Mouse (Mus musculus): ENCODE data around the gene Spats2. TPM values are rescaled to one million over a fixed set of nuclear protein-coding genes. Genes with fewer than 3 reads are reported as not detected.

Spats2 gene
- polyA plus RNA-seq, 2 experiments, result 39.7 to 47.1 TPM

GRCm38 (mm10) chr15:99122642-99123041 is 3.1 kb upstream of the Spats2 start:
- no peak overlapping the region for H3K9ac ChIP-seq (ENCODE audit: low read depth, low read length, severe bottlenecking)

GRCm38 (mm10) chr15:99126081-99126815 is 532 bp downstream of the Spats2 start:
- H3K36me3 ChIP-seq (ENCODE audit: control insufficient read depth, insufficient read depth, low read length), result no peaks in the 10 kb centered on the region
- DNase-seq (ENCODE audit: low spot score) (peak; percentile 95), ATAC-seq (ENCODE audit: low FRiP score, low read depth) (peak; percentile 86)
- peak overlapping the region; percentile 92 for H3K9ac ChIP-seq (ENCODE audit: low read depth, low read length, severe bottlenecking)
- peak overlapping the region; percentile 80 for H3K4me3 ChIP-seq (replicated peaks; ENCODE audit: low read length)
- no peaks in the 10 kb centered on the region for H3K27me3 ChIP-seq (ENCODE audit: control insufficient read depth, insufficient read depth, low read length)
- peaks cover 23% of the 10 kb centered on the region for H3K4me1 ChIP-seq (ENCODE audit: control insufficient read depth, insufficient read depth, low read length)
- H3K4me2 ChIP-seq (replicated peaks; ENCODE audit: low read depth, low read length, severe bottlenecking), result peak overlapping the region; percentile 50
- no peaks in the 10 kb centered on the region for H3K9me3 ChIP-seq (ENCODE audit: control insufficient read depth, low read length)
- peak overlapping the region; percentile 95 for H3K27ac ChIP-seq (replicated peaks; ENCODE audit: low read depth, low read length)
- whole genome bisulfite sequencing, result under 1% methylated on average over 66 of the region's 115 CpGs
- 0 out of 2 replicates have a peak, but pooled peaks have one; percentile 46 for TF ChIP-seq POLR2A (IDR thresholded peaks at IDR 0.05; ENCODE audit: borderline replicate concordance, extremely low read depth, insufficient read depth, insufficient read length)

More at GRCm38 (mm10) chr15:99122642-99123041, 3.1 kb upstream of the Spats2 start:
- H3K27me3 ChIP-seq (ENCODE audit: control insufficient read depth, insufficient read depth, low read length), result no peaks in the 10 kb centered on the region
- ATAC-seq (ENCODE audit: low FRiP score, low read depth) (no peak), DNase-seq (ENCODE audit: low spot score) (no peak)
- H3K27ac ChIP-seq (replicated peaks; ENCODE audit: low read depth, low read length), result no peak overlapping the region
- WGBS, result 80% methylated on average over 2 of the region's 2 CpGs
- peaks cover 3% of the 10 kb centered on the region for H3K4me1 ChIP-seq (ENCODE audit: control insufficient read depth, insufficient read depth, low read length)
- H3K36me3 ChIP-seq (ENCODE audit: control insufficient read depth, insufficient read depth, low read length), result no peaks in the 10 kb centered on the region
- H3K4me2 ChIP-seq (replicated peaks; ENCODE audit: low read depth, low read length, severe bottlenecking), result no peak overlapping the region
- no peak overlapping the region for H3K4me3 ChIP-seq (replicated peaks; ENCODE audit: low read length)
- no peak for TF ChIP-seq POLR2A (IDR thresholded peaks at IDR 0.05; ENCODE audit: borderline replicate concordance, extremely low read depth, insufficient read depth, insufficient read length)
- H3K9me3 ChIP-seq (ENCODE audit: control insufficient read depth, low read length), result no peaks in the 10 kb centered on the region

- Histone ChIP-seq H3K27ac (replicated peaks; ENCODE audit: low read depth, low read length) (peak overlapping the region; percentile 95), H3K4me3 (replicated peaks; ENCODE audit: low read length) (peak overlapping the region; percentile 80), H3K9me3 (ENCODE audit: control insufficient read depth, low read length) (no peaks in the 10 kb centered on the region), H3K36me3 (ENCODE audit: control insufficient read depth, insufficient read depth, low read length) (peaks cover 4% of the 10 kb centered on the region; the same call in 1 of the 2 replicates), H3K4me1 (ENCODE audit: control insufficient read depth, insufficient read depth, low read length) (peaks cover 23% of the 10 kb centered on the region), H3K27me3 (ENCODE audit: control insufficient read depth, insufficient read depth, low read length) (no peaks in the 10 kb centered on the region), H3K9ac (ENCODE audit: low read depth, low read length, severe bottlenecking) (peak overlapping the region; percentile 92), H3K4me2 (replicated peaks; ENCODE audit: low read depth, low read length, severe bottlenecking) (peak overlapping the region; percentile 50)
- no peak for DNase-seq (ENCODE audit: low spot score)
- no peak for TF ChIP-seq POLR2A (IDR thresholded peaks at IDR 0.05; ENCODE audit: borderline replicate concordance, extremely low read depth, insufficient read depth, insufficient read length)
- 1% methylated on average over 31 of the region's 35 CpGs for WGBS
- ATAC-seq (ENCODE audit: low FRiP score, low read depth), result peak; percentile 8; the same call in 1 of the 2 replicates
Observed at GRCm38 (mm10) chr15:99126816-99127365, 1.2 kb downstream of the Spats2 start.

GRCm38 (mm10) chr15:99127851-99128522 is 2.3 kb downstream of the Spats2 start:
- no peak for TF ChIP-seq POLR2A (IDR thresholded peaks at IDR 0.05; ENCODE audit: borderline replicate concordance, extremely low read depth, insufficient read depth, insufficient read length)
- H3K9me3 ChIP-seq (ENCODE audit: control insufficient read depth, low read length), result no peaks in the 10 kb centered on the region
- peak overlapping the region; percentile 92 for H3K9ac ChIP-seq (ENCODE audit: low read depth, low read length, severe bottlenecking)
- peak overlapping the region; percentile 80 for H3K4me3 ChIP-seq (replicated peaks; ENCODE audit: low read length)
- WGBS, result 66% methylated on average over 6 of the region's 6 CpGs
- DNase-seq (ENCODE audit: low spot score) (no peak), ATAC-seq (ENCODE audit: low FRiP score, low read depth) (no peak)
- H3K36me3 ChIP-seq (ENCODE audit: control insufficient read depth, insufficient read depth, low read length), result peaks cover 4% of the 10 kb centered on the region; the same call in 1 of the 2 replicates
- H3K27ac ChIP-seq (replicated peaks; ENCODE audit: low read depth, low read length), result no peak overlapping the region
- peaks cover 25% of the 10 kb centered on the region for H3K4me1 ChIP-seq (ENCODE audit: control insufficient read depth, insufficient read depth, low read length)
- no peaks in the 10 kb centered on the region for H3K27me3 ChIP-seq (ENCODE audit: control insufficient read depth, insufficient read depth, low read length)
- H3K4me2 ChIP-seq (replicated peaks; ENCODE audit: low read depth, low read length, severe bottlenecking), result peak overlapping the region; percentile 50

- peak overlapping the region; percentile 2; the same call in 1 of the 2 replicates for H3K4me2 ChIP-seq (replicated peaks; ENCODE audit: low read depth, low read length, severe bottlenecking)
Observed at GRCm38 (mm10) chr15:99129441-99129840, 3.7 kb downstream of the Spats2 start.

More at GRCm38 (mm10) chr15:99129441-99129840, 3.7 kb downstream of the Spats2 start:
- Histone ChIP-seq H3K27me3 (ENCODE audit: control insufficient read depth, insufficient read depth, low read length) (no peaks in the 10 kb centered on the region), H3K36me3 (ENCODE audit: control insufficient read depth, insufficient read depth, low read length) (peaks cover 4% of the 10 kb centered on the region; the same call in 1 of the 2 replicates), H3K27ac (replicated peaks; ENCODE audit: low read depth, low read length) (no peak overlapping the region), H3K9me3 (ENCODE audit: control insufficient read depth, low read length) (no peaks in the 10 kb centered on the region), H3K9ac (ENCODE audit: low read depth, low read length, severe bottlenecking) (0 out of 2 replicates have a peak overlapping the region, but pooled peaks have one; percentile 21), H3K4me3 (replicated peaks; ENCODE audit: low read length) (no peak overlapping the region), H3K4me1 (ENCODE audit: control insufficient read depth, insufficient read depth, low read length) (peaks cover 26% of the 10 kb centered on the region)
- no peak for TF ChIP-seq POLR2A (IDR thresholded peaks at IDR 0.05; ENCODE audit: borderline replicate concordance, extremely low read depth, insufficient read depth, insufficient read length)
- ATAC-seq (ENCODE audit: low FRiP score, low read depth) (no peak), DNase-seq (ENCODE audit: low spot score) (no peak)
- 49% methylated on average over 11 of the region's 11 CpGs for WGBS
